Mouse (Mus musculus) embryo, embryonic 10.5 days (tissue): Measurements from ENCODE around the gene Bcar3.

Experiments used
- DNase-seq: peaks from one replicate; pipeline ENCODE4 v3.0.0-alpha.2; 2015; ENCODE audit warnings: low spot score

Gene Bcar3

GRCm38 (mm10) chr3:122512725-122513375 lies 218.9 kb downstream of the Bcar3 start:
- no peak for DNase-seq

- DNase-seq, result no peak
These were observed 221.8 kb downstream of the Bcar3 start for GRCm38 (mm10) chr3:122515568-122516326.

- no peak for DNase-seq
These were observed 222.4 kb downstream of the Bcar3 start for GRCm38 (mm10) chr3:122516327-122516695.

- DNase-seq, result peak; percentile 51
These were observed 223.8 kb downstream of the Bcar3 start for GRCm38 (mm10) chr3:122517726-122518125.

GRCm38 (mm10) chr3:122518231-122518736 lies 224.3 kb downstream of the Bcar3 start:
- peak; percentile 81 for DNase-seq

GRCm38 (mm10) chr3:122519082-122519481 lies 225.1 kb downstream of the Bcar3 start:
- peak; percentile 47 for DNase-seq

GRCm38 (mm10) chr3:122520365-122520764 lies 226.4 kb downstream of the Bcar3 start:
- no peak for DNase-seq

GRCm38 (mm10) chr3:122520875-122521274 lies 226.9 kb downstream of the Bcar3 start:
- no peak for DNase-seq

GRCm38 (mm10) chr3:122521294-122521693 lies 227.4 kb downstream of the Bcar3 start:
- no peak for DNase-seq

GRCm38 (mm10) chr3:122528477-122528876 lies 234.5 kb downstream of the Bcar3 start:
- no peak for DNase-seq

- no peak for DNase-seq
These were observed 242.2 kb downstream of the Bcar3 start for GRCm38 (mm10) chr3:122535938-122536703.

GRCm38 (mm10) chr3:122538851-122539250 lies 244.9 kb downstream of the Bcar3 start:
- DNase-seq, result no peak

GRCm38 (mm10) chr3:122539961-122540690 lies 246.2 kb downstream of the Bcar3 start:
- DNase-seq, result no peak

GRCm38 (mm10) chr3:122540918-122541317 lies 247.0 kb downstream of the Bcar3 start:
- DNase-seq, result no peak

- DNase-seq, result no peak
These were observed 251.4 kb downstream of the Bcar3 start for GRCm38 (mm10) chr3:122545346-122545745.

- DNase-seq, result no peak
These were observed 253.5 kb downstream of the Bcar3 start for GRCm38 (mm10) chr3:122547469-122547868.

- no peak for DNase-seq
These were observed 257.2 kb downstream of the Bcar3 start for GRCm38 (mm10) chr3:122551174-122551573.

- no peak for DNase-seq
These were observed 263.8 kb downstream of the Bcar3 start for GRCm38 (mm10) chr3:122557766-122558165.

- DNase-seq, result peak; percentile 41
These were observed 271.3 kb downstream of the Bcar3 start for GRCm38 (mm10) chr3:122565285-122565684.

- no peak for DNase-seq
These were observed 272.2 kb downstream of the Bcar3 start for GRCm38 (mm10) chr3:122566112-122566511.

- no peak for DNase-seq
These were observed 272.6 kb downstream of the Bcar3 start for GRCm38 (mm10) chr3:122566549-122566948.
